Mouse (Mus musculus) bone marrow macrophage, adult 2 months (primary cell): ENCODE data around the gene Il17ra. TPM values are rescaled to one million over a fixed set of nuclear protein-coding genes. Genes with fewer than 3 reads are reported as not detected.

Source experiments
- H3K27ac ChIP-seq: 2 replicates; pipeline ENCODE4 v1.5.1; 2012; ENCODE audit warnings: low read depth, low read length; ENCODE audit not compliant: insufficient read depth
- H3K4me1 ChIP-seq: 2 replicates; pipeline ENCODE4 v1.6.1; 2012; ENCODE audit warnings: low read length; ENCODE audit not compliant: control insufficient read depth, insufficient read depth
- H3K4me3 ChIP-seq: 2 replicates; pipeline ENCODE4 v1.5.1; 2012; ENCODE audit warnings: mild to moderate bottlenecking, low read length, moderate library complexity; ENCODE audit not compliant: insufficient read depth
- CTCF ChIP-seq: IDR thresholded peaks from 2 replicates; pipeline ENCODE4 v1.5.1; 2012; ENCODE audit warnings: low read depth, mild to moderate bottlenecking, low read length, moderate library complexity
- POLR2A ChIP-seq: IDR thresholded peaks from 2 replicates; pipeline ENCODE4 v1.6.1; 2012; ENCODE audit warnings: mild to moderate bottlenecking, low read depth, low read length, borderline replicate concordance
- polyA plus RNA-seq: library from polyadenylated mRNA; stranded (reverse); fragments of >200 nt; gene quantifications from 2 replicates; pipeline ENCODE4 v1.2.4, GENCODE M21; 2012; ENCODE audit not compliant: missing spikeins, insufficient read depth, insufficient read length

Gene Il17ra
- polyA plus RNA-seq, 1 experiment, result 23.6 TPM

DNA sequence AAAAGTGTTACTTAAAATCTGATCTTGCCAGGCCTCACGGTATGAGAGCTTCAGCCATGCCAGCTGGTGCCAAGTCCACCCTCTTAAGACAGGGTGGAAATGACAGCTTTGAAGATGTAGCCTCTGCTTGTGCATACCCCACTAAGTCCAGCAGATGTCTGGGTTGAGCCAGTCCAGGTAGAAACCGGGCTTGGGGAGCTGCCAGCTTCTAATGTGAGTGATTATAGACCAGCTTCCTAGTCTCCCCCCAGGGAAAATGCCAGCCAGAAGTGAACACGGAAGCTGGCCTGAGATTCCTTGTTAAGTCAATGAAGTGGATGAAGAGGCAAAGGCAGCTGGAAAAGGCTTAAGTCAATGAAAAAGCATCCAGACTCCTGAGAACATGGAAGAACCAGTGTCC lies 33.5 kb downstream of the Il17ra start:
- Histone ChIP-seq H3K27ac (no peak overlapping the region), H3K4me3 (no peak overlapping the region), H3K4me1 (no peaks in the 10 kb centered on the region)
- TF ChIP-seq CTCF (no peak), POLR2A (no peak)

DNA sequence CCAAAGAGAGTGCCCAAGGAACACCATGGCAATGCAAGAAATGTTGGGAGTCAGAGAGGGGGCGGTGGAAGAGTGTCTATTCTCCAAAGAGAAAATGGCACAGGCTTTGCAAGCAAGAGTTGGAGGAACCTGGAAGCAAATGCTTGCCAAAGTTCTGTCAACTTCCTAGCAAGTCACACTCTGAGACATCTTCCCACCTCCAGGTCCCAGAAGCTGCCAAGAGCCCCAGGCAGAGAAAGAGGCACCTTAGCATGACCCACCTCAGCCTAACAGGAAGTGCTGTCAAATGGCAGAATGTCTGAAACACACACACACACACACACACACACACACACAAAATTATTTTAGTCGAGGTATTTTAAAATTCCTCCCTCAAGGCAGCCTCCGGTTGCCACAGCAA lies 41.0 kb downstream of the Il17ra start:
- H3K4me1 ChIP-seq, result no peaks in the 10 kb centered on the region

DNA sequence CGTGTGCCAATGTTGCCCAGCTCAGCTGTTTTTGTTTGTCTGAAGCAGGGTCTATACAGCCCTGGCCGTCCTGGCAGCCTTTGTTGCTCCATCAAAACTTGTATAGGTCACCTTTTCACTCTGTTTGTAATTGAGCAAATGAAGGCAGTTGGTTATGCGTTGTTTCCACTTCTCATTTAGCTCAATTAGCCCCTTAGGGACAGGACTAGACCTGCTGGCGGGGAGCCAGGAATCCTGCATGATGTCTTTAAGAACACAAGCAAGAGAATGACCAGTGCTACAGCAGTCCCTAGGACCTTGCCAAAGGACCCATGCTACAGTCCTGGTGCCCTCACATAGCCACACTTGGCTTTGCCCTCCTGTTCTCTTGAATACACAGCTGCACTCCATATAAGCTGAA lies 42.5 kb downstream of the Il17ra start:
- TF ChIP-seq CTCF (no peak), POLR2A (no peak)
- no peak overlapping the region for H3K27ac ChIP-seq
- no peaks in the 10 kb centered on the region for H3K4me1 ChIP-seq
- H3K4me3 ChIP-seq, result no peak overlapping the region

More for the DNA sequence above, 41.0 kb downstream of the Il17ra start:
- H3K27ac ChIP-seq, result no peak overlapping the region
- no peak for TF ChIP-seq POLR2A
- TF ChIP-seq CTCF, result no peak
- H3K4me3 ChIP-seq, result no peak overlapping the region

DNA sequence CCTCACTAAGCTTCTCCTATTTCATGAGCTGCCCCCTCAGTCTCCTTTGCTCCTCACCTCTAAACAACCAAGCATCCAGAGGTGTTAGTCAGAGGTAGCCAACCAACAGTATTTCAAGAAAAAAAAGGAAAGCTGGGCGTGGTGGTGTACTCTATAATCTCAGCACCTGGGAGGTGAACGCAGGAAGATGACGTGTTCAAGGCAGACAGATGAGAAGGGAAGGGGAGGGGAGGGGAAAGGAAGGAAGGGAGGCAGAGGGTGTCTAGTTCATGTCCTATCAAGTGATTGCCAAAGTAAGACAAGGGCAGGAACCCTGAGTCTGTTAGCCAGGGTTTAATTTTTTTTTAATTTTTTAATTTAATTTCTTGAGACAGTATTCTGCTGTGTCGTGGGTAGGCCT lies 45.6 kb downstream of the Il17ra start:
- TF ChIP-seq POLR2A, result no peak
- no peak for TF ChIP-seq CTCF
- no peaks in the 10 kb centered on the region for H3K4me1 ChIP-seq
- no peak overlapping the region for H3K4me3 ChIP-seq
- no peak overlapping the region for H3K27ac ChIP-seq

DNA sequence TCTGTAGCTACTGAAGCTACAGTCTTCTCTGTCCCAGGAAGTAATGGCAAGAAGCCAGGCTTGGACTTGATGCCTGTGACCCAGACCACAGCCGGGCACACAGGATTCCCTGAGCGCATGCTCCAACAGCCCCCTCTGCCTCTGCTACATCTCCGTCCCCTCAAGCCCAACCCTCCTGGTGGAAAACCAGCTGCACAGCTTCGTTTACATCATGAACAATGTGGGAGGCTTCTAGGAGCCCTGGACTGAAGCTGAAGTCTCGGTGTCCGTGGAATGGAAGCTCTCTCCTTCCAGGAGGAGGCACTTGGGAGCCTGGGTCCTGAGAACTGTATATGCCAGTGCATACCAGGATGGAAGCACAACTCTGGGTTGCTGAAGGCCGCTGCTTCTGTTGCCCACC lies 46.9 kb downstream of the Il17ra start:
- Histone ChIP-seq H3K4me1 (no peaks in the 10 kb centered on the region), H3K4me3 (no peak overlapping the region), H3K27ac (no peak overlapping the region)
- no peak for TF ChIP-seq POLR2A
- TF ChIP-seq CTCF, result no peak

DNA sequence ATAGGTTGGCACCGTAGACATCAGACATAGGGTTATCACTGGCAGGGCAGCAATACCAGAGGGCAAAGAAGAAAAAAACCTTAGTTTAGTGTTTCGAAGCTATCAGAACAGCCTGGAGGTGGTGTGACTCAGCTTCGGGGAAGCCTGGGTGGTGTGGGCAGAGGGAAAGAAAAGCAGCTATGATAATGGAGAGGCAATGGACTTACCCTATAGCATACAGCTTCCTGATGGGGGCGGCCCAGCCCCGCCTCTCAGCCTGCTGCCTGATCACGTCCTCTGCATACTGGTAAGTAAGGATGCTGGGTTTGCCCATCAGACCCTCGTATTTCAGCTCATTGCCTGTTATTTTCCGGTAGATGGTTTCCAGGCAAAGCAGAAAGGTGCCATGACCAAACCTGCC lies 47.4 kb downstream of the Il17ra start:
- Histone ChIP-seq H3K27ac (no peak overlapping the region), H3K4me1 (no peaks in the 10 kb centered on the region), H3K4me3 (no peak overlapping the region)
- TF ChIP-seq CTCF (no peak), POLR2A (no peak)

DNA sequence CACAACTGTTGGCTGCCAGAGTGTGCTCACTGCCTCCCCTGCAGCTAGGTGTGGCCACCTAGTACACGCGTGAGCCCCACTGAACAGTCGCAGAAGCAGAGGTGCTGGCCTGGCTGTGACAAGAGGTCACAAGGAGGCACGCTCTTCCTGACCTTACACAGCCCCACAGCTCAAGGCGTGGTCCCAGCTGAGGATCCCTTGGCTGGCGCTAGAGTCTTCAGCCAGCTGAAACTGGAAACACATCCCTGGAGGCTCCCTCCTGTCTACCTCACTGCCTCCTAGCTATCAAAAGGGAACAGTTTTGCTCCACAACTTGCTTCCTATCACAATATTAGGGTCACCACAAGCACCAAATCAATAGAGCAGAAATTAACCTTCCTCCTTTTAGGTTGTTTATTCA lies 48.2 kb downstream of the Il17ra start:
- H3K4me1 ChIP-seq, result no peaks in the 10 kb centered on the region
- no peak overlapping the region for H3K27ac ChIP-seq
- TF ChIP-seq POLR2A (no peak), CTCF (no peak)
- H3K4me3 ChIP-seq, result no peak overlapping the region

DNA sequence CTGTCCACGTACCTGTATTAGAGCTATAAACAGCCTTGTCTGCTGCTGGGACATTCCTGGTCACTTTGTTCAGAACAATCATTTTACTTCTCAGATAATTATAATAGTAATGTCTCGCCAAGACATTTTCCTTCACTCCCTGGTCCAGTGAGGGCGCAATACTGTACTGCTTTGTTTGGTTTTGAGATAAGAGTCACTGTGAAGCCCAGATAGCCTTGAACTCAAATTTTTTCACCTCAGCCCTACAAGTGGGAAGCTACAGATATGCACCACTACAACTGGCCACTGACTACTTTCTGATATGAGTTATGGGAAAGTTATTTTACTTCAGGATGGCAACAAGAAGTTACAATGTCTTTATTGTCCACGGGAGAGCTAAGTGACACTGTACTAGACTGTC lies 53.4 kb downstream of the Il17ra start:
- H3K4me3 ChIP-seq, result no peak overlapping the region
- no peak overlapping the region for H3K27ac ChIP-seq
- H3K4me1 ChIP-seq, result no peaks in the 10 kb centered on the region
- TF ChIP-seq POLR2A (no peak), CTCF (no peak)

DNA sequence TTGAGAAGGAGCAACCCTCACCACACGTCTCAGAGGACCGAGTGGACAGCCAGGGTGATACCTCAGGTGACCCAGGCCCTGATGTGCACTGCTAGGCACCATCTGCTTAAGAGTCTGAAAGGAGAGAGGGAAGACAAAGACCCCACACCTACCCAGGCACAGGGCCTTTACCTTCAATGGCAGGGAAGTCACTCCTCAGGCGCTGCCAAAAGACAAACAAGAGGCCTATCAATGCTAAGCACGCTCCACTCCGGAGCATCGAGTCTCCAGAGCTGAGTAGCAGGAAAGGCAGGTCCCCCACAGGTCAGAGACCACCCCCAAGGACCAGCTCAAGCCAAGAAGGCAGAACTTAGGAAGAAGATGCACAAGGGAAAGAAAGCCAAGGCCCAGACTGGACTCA lies 53.8 kb downstream of the Il17ra start:
- TF ChIP-seq POLR2A, result no peak
- TF ChIP-seq CTCF, result no peak
- no peaks in the 10 kb centered on the region for H3K4me1 ChIP-seq
- no peak overlapping the region for H3K27ac ChIP-seq
- H3K4me3 ChIP-seq, result no peak overlapping the region

DNA sequence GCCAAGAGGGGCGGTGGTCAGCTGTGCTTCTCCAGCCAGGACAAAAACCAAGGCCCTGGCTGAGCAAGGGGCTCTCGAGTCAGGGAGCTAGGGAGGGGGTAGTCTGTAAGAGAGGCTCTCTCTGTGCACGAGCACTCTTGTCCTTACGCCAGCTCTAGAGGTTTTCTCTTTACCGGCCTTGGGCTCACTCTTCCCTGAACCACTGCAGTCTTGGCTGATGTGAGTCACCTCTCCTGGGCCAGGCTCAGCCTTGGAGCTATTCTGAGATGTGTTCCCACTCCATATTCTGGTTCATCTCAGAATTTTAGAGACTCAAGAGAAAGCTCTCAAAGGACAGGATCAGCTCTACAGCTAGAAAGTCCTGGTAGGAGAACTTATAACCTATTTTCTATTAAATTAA lies 54.3 kb downstream of the Il17ra start:
- TF ChIP-seq POLR2A (no peak), CTCF (no peak)
- no peak overlapping the region for H3K27ac ChIP-seq
- no peak overlapping the region for H3K4me3 ChIP-seq
- no peaks in the 10 kb centered on the region for H3K4me1 ChIP-seq

DNA sequence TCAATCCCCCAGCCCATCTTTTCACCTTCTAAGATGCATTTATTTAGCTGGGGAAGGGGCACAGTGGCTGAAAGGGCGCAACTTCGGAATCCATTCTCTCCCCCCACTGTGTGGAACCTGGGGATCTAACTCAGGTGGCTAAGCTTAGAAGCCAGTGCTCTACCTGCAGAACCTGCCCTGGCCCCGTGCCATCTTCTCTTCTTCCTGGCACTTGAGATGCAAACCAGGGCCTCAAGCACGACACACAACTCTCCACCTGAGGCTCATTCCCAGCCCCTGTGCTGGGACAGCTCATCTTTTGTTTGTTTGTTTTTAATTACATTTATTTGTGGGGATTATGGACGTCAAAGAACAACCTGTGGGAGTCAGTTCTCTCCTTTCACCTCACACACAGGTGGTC lies 56.6 kb downstream of the Il17ra start:
- Histone ChIP-seq H3K4me3 (no peak overlapping the region), H3K4me1 (no peaks in the 10 kb centered on the region), H3K27ac (no peak overlapping the region)
- TF ChIP-seq CTCF (no peak), POLR2A (no peak)

DNA sequence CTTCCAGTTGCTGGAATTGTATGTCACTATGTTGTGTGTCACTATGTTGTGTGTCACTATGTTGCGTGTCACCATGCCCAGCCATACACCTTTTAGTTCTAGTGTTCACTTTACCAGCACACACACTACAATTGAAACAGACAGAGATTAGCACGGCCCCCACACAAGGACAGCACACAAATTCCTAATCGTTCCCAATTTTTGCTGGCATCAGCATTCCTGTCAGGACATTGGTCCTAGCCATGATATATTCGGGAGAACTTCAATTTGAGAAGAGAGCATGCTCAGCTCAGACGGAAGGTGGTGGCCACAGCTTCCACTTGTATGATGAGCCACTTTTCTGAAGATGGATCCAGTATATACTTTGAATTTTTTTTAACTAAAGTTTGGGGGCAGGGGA lies 61.7 kb downstream of the Il17ra start:
- TF ChIP-seq POLR2A (no peak), CTCF (no peak)
- no peak overlapping the region for H3K4me3 ChIP-seq
- no peaks in the 10 kb centered on the region for H3K4me1 ChIP-seq
- H3K27ac ChIP-seq, result no peak overlapping the region
